Mouse (Mus musculus): ENCODE data around the gene Tmem185b. TPM values are rescaled to one million over a fixed set of nuclear protein-coding genes. Genes with fewer than 3 reads are reported as not detected.

The Tmem185b gene
- polyA plus RNA-seq, 1 experiment from 2014 or later, result 13.5 TPM

DNA sequence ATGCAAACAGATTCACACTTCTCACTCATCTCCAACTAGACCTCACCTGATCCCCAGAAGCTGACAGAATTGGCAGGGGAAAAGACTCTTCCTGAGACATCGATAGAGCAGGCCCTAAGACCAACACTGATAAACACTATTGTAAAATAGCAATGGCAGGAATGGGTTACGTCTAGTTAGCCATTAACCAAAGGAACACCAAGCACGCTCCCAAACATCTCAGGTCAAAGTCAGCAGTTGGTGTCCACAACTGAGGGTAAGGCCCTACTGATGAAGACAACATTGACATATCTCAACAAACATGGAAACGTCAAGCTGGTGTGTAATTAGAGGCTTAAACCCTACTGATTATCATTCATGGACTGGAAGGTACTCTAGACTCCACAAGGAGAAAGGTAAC, 39.6 kb downstream of the Tmem185b start:
- H3K79me2 ChIP-seq (ENCODE audit: inconsistent target), result no peaks in the 10 kb centered on the region
- no peak overlapping the region for H3K4me3 ChIP-seq (ENCODE audit: inconsistent target)
- no peaks in the 10 kb centered on the region for H3K36me3 ChIP-seq (ENCODE audit: inconsistent target)
- no peak overlapping the region for H3K27ac ChIP-seq
- WGBS (ENCODE audit: missing documents), result 95% methylated on average over 4 of the region's 4 CpGs

- H3K36me3 ChIP-seq (ENCODE audit: inconsistent target), result no peaks in the 10 kb centered on the region
- H3K27ac ChIP-seq, result no peak overlapping the region
- 100% methylated on average over 1 of the region's 1 CpGs for WGBS (ENCODE audit: missing documents)
- H3K79me2 ChIP-seq (ENCODE audit: inconsistent target), result no peaks in the 10 kb centered on the region
- no peak overlapping the region for H3K4me3 ChIP-seq (ENCODE audit: inconsistent target)
Measured at GRCm38 (mm10) chr1:119570134-119570533, 44.2 kb downstream of the Tmem185b start.

Other genes with a start within 250 kb of the Tmem185b start
- gene Inhbb, start 103.9 kb upstream of the Tmem185b start, polyA plus RNA-seq (2018), result 0.03 TPM in 1 of 3 replicates, not detected in the others
- 76.5 to 98.9 TPM (median 79.7 TPM) in 3 replicates for gene Ralb, start 21.4 kb upstream of the Tmem185b start, polyA plus RNA-seq (2018)
- gene Epb41l5, start 122.8 kb downstream of the Tmem185b start, polyA plus RNA-seq (2018), result 0.45 to 1.0 TPM (median 0.46 TPM) in 3 replicates

All from macrophage (primary cell).